Mouse (Mus musculus): ENCODE measurements around the gene Ddost.

Ddost gene

DNA sequence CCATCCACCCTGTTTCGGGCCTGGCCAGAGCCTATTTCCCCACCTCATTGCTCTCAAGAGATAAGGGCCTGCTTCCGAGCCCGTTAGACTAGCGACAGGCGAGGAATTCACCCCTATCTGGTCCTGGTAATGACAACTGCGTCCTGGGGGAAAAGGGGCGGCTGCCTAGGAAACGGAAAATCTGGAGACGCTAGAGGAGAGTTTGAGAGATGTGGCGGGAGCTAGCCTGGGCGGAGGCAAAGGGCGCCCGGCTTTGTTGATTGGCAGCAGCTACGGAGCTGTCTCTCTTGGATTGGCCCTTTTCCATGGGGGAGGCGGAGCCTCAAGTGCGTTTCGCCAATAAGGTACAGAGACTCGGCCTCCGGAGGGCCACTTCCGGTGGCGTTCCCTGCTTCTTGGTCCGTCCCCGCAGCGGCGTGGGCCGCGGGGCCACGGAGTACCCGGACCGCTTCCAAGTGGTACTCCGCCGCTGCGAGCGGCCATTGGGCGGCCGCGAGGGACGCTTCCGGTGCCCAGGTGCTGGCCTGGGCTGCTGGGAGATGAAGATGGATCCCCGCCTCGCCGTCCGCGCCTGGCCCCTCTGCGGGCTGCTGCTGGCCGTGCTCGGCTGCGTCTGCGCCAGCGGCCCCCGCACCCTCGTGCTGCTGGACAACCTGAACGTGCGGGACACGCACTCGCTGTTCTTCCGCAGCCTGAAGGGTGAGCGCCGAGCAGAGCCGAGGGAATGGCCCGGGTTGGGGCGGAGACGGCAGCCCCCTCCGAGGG, at the start of gene Ddost:
Ddost (plus strand) TSS at position 391 of the 765 bp plus-strand sequence.
- peak; percentile 99 for DNase-seq

DNA sequence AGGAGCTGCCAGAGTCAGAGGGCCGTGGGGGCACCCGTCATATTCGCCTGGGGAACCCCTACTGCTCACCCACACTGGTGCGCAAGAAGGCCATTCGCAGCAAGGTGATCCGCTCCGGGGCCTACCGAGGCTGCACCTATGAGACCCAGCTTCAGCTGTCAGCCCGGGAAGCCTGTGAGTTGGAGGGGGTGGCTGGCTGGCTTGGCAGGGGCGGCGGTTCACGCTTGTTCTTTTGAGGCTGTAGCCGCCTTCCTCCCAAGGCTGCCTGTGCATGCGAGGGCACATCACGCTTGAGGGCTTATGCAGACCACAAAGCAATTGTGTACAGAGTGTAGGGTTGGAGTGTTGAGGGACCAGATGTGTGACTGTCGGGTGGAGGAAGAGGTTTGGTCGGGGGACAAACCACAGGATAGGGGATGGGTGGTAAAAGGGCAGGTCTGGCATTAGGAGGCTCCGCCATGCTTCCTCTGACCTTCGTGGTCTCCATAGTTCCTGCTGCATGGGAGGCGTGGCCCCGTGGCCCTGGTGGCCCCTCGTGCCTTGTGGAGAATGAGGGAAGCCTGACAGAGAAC, 47.3 kb upstream of the Ddost start:
- DNase-seq, result no peak

DNA sequence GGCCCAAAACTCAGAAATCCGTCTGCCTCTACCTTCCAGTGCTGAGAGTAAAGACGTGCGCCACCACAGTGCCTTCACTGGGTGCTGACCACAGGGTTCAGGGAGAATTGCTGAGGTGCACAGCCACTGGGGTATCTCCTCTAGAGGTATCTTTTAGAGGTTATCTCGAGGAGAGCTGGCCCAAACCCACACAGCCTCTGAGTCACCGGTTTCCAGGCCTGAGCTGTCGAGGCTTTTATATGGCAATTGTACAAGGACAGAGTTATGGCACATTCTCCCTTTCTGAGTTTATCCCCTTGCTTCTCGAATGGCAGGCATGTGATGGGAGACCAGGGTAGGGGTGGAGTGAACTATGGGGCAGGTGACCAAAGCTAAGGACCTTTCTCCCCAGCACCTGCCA, 45.9 kb upstream of the Ddost start:
- no peak for DNase-seq

DNA sequence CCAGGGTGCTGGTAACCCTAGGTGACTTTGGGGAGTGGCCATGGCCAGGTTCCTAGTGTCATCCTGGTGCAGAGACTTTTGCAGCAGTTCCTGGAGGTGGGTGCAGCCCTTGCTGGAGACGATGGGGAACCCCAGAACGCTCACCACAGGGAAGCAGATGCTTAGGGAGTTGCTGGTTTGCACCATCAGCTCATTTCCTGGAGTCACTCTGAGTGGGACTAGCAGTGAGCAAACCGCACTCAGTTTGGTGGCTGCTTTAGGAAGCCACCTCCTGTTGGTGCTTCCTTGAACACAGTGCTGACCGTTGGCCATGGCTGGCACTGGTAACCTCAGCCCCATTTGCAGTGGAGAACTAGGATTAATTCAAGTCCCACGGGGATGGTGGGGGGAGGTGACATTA, 45.0 kb upstream of the Ddost start:
- DNase-seq, result no peak

DNA sequence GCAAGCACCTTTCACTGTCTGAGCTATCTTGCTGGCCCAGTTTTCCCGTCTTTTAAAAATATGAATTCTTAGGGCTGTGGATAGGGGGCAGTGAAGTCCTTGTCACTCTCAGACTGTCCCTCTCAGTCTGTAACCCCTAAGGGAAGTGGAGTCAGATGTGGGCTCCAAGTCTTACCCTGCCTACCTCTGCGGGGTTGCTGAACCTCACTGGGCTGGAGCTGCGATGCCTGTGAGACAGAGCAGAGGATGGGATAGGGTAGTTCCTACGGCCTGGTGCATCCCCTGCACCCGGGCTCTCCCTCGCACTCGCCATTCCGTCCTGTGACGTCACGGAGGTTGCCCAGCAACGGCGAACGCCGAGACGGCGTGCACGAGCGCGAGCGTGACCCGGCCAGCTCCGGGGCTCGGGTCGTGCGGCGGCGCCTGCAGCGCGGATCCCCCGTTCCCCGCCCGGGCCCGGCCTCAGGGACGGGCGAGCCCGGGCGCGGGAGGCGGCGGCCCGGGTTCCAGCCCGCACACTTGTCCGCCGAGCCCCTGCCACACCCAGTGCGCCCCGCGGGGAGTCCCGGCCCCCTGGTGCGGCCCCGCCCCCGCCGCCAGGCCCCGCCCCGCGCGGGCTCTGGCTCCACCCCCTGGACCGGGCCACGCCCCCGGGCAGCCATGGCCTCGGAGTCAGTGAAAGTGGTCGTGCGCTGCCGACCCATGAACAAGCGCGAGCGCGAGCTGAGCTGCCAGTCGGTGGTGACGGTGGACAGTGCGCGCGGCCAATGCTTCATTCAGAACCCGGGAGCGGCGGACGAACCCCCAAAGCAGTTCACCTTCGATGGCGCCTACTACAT, 42.5 kb upstream of the Ddost start:
- peak; percentile 84 to 86 for DNase-seq

DNA sequence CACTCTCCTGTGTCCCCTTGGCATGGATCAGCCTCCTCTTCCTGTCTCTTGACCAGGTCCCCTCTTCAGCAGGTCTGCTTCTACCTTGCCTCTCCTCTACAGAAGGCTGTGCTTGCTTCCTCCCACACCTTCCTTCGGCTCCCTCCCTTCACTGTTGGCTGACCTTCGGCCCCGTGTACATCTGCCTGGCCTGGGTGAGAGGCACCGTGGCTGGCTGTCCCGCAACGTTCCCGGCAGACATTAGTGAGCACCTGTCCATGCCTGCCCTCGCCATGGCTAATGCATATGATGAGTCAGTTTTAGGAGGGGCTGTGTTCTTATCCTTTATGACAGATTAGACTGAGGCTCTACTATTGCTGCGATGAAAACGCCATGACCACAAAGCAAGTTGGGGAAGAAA, 36.7 kb upstream of the Ddost start:
- no peak for DNase-seq

DNA sequence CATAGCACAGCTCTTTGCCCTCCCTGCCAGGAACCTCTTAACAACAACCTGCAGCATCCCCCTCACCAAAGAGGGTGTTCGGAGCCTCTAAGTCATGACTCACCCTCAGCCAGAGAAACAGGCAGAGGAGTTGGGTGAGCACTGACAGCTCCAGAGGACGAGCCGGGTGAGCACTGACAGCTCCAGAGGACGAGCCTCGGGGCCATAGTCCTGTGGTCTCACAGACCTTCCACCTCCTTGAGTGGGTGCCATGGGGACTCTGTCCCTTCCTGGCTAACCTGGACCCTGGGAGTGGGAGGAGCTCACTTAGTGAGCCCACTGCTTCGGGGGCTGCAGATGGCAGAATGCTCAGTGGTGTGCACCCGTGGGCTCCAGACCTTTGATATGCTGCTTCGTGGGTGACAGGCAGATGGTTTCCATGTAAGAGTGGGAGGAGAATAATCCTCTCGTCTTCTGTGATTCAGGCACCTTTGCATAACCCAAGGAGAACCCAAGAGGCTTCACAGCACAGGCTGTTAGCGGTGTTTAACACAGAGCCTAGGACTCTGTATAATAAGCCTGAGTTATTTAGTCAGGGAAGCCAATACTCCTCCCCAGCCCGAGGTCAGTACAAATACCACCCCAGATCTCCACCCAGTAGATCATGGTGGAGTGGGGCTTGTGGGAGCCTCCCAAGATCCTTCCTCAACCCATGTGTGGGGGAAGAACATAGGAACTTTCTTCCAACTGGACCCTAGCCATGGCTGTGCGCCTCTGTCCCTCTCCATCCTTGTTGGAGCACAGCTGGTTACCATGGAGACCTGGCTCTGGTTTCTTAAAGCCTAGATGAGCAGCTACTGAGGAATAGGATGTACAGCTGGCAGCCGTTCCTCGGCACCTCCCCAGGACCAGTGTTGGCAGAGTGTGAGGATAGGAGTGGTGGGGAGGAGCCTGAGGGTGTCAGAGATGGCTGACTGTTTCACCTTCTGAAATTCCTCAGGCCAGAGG, 32.2 kb upstream of the Ddost start:
- peak; percentile 47 to 55 for DNase-seq

DNA sequence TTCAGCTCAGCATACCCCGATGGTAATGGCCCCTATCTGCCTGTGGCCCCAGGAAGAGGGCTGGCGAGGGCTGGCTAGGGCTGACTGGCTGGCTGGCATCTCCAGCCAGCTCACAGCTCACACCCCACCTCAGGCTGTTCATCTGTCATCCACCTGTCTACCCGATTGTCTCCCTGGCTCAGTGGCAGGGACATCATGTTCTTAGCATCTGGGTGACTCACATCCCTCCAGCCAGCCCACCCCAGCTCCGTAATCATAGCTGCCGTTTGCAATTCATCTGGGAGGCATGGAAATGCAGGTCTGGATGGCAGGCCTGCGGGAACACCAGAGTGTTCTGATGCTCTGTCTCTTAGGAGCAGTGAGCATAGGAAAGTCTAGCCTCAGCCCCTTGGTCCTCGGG, 26.2 kb upstream of the Ddost start:
- no peak for DNase-seq

DNA sequence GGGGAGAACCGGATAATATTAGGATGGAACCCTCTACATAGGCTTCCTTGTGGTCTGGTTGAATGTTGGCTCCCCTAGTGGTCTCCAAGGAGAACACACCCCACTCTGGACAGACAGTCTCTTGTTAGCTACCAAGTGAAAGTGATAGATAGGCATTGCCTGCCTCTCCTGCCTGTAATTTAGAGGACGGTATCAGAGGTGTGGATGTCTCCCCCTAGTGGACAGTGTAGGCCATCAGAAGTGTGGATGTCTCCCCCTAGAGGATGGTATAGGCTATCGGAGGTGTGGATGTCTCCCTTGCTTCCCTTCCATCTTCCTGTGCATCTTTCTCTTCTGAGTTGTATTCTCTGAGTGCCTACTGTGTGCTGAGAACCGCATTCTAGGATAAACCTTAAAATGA, 21.7 kb upstream of the Ddost start:
- peak; percentile 60 to 68 for DNase-seq

DNA sequence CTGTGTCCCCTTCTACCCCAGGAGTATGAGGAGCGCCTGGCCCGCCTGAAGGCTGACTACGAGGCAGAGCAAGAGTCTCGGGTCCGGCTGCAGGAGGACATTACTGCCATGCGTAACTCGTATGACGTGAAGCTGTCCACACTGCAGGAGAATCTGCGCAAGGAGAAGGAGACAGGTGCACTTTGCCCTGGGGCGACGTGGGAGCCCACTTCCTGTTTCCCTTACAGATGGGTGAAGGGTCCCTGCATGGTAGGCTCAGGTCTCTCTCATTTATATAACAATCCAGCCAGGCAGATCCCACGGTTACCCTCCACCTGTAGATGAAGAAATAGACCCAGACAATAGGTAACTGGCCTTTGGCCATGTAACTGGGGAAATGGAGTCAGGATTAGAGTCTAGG, 18.1 kb upstream of the Ddost start:
- no peak for DNase-seq

DNA sequence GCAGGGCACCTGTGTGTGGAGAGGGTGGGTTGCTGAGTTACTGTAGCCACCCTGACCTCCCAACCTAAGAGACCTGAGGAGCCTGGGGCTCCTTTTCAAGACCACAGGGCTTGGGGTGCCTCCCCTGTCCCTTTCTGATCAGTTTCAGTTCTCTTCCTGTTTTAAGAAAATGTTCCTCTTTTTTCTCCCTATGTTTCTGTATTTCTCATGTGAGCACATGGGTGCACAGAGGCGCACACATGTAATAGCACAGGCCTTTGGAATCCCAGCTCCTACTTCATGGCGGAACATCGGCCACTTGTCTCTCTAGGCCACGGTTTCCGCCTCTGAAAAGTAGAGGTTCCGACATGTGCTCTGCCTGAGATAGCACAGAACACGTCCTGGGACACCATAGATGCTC, 15.8 kb upstream of the Ddost start:
- DNase-seq, result no peak

DNA sequence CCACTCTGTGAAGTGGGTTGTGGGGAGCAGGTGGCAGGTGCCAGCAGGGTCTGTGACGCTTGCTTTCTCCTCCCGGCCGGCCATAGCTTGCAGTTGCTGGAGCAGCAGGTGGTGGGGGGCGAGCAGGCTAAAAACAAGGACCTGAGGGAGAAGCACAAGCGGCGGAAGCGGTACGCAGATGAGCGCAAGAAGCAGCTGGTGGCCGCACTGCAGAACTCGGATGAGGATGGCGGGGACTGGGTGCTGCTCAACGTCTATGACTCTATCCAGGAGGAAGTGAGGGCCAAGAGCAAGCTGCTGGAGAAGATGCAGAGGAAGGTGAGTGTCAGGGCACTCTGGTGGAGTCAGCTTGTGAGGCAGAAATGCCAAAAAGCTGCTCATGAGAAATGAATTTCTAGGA, 12.5 kb upstream of the Ddost start:
- DNase-seq, result no peak

DNA sequence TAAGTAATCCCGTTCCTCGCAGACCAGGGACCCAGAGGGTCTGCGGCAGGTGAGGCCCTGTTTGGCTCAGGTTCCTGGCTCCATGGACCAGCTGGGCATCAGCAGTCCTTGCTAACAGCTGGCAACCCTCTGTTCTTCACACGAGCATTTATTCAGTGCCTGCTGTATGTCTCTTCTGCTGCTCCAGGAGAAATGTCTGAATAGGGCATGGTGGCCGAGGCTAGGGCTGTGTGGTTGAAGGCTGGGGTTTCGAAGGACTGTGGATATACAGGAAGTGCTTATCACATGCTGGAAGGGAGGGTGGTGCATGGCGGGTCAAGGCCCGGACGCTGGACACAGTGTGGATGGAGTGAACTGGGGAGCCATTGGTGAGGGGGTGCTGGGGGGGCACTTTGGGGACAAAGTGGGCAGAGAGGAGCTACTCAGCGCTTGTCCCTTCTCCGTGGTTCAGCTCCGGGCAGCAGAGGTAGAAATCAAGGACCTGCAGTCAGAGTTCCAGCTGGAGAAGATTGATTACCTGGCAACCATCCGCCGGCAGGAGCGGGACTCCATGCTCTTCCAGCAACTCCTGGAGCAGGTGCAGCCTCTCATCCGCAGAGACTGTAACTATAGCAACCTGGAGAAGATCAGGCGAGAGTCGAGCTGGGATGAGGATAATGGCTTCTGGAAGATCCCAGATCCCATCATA, 11.1 kb upstream of the Ddost start:
- no peak for DNase-seq

DNA sequence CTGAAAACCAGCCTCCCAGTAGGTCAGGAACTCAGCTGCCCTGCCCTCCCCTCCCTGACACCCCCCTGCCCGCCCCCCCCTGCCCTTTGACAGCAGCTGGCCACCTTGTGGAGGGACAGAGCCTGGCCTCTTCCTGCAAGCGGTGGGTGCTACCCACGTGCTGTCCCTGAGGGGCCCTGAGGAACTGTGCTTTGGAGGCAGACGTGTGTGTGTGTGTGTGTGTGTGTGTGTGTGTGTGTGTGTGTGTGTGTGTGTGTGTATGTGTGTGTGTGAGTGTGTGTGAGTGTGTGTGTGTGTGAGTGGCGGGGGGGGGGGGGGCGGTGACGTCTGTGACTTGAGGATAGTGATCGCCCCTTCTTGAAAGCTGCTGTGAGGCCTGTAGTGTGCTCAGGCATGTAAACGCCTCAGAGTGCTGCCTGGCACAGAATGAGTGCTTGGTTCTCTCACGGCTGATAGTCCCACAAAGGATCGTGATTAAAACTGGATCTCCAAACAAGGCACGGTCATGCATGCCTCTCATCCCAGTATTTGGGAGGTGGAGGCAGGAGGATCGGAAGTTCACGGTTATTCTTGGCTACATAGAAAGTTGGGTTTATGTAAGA, 10.5 kb upstream of the Ddost start:
- DNase-seq, result no peak

DNA sequence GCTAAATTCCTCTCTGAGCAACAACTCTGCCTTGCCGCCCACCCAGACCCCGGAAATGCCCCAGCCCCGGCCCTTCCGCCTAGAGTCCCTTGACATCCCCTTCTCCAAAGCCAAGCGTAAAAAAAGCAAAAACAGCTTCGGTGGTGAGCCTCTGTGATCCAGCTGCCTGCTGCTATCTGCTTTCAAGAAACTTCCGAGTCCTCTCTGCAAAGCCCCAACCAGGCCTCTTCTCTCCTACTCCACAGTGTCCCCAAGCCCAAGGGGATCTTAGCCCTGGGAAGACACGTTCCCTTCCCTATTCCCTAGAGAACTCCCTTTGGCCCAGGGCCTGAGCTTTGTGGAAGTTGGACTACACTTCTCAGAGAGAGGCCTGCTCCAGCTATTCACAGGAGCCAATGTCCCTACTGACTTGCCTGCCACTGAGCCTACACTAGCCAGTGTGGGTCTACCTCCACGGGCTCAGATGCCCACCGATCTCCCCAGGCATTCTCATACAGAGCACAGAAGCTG, 3.2 kb upstream of the Ddost start:
- DNase-seq, result no peak

DNA sequence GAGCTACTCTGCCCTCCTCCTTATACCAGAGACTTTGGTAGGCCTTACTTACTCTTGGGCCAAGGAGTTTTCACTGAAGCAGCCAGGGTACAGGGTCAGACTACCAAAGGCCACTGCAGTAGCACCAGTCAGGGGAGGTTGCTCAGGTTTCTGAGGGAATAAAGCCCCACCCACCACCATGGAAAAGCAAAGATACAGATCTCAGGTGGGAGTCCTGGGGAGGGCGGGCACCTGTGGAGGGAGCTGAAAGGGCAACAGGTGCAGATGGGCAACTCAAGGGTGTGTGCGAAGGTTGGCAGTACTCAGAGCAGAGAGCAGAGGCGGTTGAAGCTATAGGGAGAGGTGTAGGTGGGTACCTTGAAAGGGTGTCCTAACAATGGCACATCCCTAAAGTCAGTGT, 1.5 kb upstream of the Ddost start:
- DNase-seq, result no peak

DNA sequence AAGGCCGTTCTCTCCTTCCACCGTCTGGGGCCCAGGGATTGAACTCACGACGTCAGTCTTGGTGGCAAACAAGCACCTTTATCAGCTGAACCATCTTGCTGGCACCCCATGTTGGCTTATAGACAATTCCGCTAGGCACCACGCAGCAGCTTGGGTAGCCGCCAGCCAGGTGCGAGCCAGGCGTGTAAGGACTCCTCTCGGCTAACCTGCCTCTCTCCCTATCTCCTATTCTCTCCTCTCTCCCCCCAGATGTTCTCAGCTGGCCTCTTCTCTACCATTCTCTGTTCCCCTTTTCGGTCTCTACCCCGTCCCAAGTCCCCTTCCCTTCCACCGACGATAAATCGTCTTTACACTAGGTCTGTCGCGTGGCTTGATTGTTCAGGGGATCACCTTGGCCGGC, 788 bp upstream of the Ddost start:
- DNase-seq, result no peak

DNA sequence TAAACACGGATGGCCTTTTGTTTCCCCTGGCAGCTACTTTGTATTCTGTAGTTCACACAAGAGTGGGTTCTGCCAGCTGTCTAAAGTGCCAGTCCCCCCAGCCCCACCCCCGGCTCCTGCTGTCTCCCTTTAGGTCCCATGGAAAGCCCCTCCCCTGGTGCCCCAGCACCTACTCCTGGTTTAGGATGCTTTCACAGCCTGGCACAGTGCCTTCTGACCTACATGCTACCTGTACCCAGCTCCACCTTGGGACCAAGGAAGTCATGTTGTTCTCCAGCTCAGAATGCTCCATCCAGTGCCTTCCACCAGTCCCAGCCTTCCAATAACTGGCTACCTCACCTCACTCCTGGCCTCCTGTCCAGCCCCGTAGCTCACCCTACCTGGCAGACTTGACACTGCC, 2.5 kb downstream of the Ddost start:
- DNase-seq, result no peak

DNA sequence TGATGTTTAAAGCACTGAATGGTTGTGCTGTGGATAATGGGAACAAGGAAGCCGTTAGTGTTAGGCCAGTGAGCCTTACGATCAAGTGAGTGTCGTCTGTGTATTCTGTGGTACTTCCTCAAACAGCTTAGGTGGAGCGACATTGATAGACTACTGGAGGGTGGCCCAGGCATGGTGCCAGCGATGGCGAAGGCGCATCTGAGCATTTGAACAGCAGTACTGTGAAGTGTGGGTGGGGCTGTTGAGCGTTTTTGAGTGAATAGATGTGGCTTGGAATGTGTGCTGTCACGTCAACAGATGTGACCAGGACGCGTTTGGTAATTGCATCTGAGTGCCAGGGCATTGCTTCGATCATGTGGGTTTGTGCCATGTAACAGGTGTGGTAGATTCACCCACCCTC, 3.2 kb downstream of the Ddost start:
- DNase-seq, result no peak

DNA sequence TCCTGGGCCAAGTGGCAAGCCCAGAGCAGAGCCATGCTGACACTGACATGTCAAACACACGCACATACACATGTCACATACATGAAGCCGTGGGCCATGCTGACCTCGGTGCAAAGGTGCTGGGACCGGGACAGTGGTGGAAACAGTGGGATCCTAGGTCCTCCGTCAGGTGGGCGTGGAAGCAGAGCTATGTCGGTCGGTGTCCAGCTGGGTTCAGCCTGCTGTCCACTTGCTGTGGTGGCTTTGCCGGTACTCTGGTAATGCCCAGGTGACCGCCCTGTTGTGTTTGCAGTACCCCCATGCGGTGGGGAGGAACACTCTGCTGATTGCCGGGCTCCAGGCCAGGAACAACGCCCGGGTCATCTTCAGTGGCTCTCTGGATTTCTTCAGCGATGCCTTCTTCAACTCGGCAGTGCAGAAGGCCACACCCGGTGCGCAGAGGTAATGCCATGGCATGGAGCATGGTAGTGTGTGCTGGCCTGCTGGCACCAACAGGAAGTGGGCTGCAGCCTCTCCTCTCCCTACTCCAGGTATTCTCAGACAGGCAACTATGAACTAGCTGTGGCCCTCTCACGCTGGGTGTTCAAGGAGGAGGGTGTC, 5.9 kb downstream of the Ddost start:
- no peak for DNase-seq

DNA sequence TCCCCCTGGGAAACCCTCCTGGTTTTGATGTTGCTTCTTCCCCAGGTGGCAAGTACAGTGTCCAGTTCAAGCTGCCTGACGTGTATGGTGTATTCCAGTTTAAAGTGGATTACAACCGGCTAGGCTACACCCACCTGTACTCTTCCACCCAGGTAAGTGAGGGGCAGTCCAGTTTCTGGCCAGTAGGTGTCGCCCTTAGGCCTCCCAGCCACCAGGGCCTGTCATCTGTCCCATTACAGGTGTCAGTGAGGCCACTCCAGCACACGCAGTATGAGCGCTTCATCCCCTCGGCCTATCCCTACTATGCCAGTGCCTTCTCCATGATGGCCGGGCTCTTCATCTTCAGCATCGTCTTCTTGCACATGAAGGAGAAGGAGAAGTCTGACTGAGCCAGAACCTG, 7.1 kb downstream of the Ddost start:
- DNase-seq, result peak; percentile 50 to 64
